Mouse (Mus musculus) kidney, postnatal 10 days (tissue): ENCODE measurements at regions not wholly inside any gene's neighbourhood (a gene's known extent, or its start where the extent isn't known, plus 50 kb on each side); places are given as distances from the start of the nearest gene placed in this dataset.

Experiments
- DNase-seq: peaks from one replicate; pipeline ENCODE4 v3.0.0; 2021; ENCODE audit warnings: mixed read lengths

DNA sequence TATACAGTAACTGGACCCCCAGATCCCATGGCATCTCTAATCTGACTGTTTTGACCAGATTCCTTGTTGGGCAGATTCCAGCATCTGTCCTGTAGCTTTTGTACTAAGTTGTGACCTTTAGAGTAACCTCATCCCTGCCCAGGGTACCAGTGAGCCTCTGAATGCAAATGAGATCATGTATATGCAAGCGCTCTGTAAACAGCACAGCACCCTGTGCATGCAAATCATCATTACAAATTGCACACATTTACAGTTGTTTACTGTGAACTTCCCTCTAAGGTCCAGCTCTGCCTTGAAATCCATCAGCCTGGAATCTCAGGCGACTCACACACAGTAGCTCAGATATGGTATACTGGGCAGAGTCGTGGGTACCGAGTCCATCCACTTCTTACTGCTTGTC, 258.6 kb upstream of the Dusp10 start:
- DNase-seq: no peak

GRCm38 (mm10) chr1:183756716-183757115, 256.4 kb upstream of the Dusp10 start:
- DNase-seq: no peak

DNA sequence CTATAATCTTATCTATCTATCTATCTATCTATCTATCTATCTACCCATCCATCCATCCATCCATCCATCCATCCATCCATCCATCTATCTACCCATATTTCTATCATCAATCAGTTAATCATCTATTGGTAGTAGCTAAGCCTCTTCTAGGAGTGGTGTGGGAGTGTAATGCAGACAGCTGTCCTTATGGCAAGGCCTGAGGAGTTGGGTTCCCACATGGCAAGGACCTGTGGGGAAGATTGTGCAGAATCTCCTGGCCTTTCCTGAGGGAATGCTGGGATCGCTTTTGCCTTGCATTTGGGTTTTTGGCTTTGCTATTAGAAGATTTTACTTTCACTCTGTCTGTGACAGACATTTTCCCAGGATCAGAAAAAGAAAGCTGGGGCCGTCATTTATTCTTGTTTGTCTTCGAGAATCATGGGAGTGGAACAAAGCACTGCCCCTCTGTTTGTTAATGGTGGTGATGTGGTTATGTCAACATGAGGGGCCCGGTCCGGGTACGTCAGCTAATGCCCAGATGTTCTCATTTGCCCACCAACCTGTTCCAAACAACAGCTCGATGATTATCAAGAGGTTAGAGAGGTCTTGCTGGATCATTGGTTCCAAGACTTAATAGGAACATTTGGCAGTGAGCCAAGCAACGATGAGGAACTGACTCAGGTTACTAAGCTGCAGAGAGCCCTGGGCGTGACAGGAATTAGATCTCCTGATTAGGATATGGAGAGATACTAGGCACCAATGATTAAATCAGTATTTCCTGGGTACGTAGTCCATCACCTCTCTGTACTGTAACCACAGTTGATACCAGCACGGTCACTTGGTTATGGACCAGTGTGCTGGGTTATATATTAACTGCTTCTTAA, 249.0 kb upstream of the Dusp10 start:
- peak; percentile 56 for DNase-seq

- DNase-seq: no peak
Measured at GRCm38 (mm10) chr1:183772844-183773243, 240.3 kb upstream of the Dusp10 start.

DNA sequence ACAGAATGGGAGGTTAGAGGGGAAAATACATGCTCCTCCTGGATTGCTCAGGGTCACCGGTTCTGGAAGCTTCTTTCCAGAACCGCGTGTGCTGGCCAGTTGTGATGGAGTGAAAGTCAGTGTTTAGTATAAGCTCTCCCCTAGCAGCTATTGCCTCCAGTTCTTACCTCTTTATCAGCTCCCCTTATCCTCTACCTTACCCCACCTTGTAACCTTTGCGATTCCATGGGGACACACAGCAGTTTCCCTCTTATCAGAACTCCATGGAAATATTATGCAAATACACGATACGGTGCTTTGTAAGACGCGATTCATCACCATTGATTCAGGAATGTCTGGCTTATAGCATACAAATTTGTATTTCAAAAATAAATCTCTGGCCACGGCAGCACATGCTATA, 232.9 kb upstream of the Dusp10 start:
- DNase-seq: no peak

GRCm38 (mm10) chr1:183780779-183781178, 232.3 kb upstream of the Dusp10 start:
- peak; percentile 34 for DNase-seq

GRCm38 (mm10) chr1:183783440-183784130, 229.5 kb upstream of the Dusp10 start:
- DNase-seq: no peak

GRCm38 (mm10) chr1:183792230-183792813, 220.8 kb upstream of the Dusp10 start:
- DNase-seq: no peak

DNA sequence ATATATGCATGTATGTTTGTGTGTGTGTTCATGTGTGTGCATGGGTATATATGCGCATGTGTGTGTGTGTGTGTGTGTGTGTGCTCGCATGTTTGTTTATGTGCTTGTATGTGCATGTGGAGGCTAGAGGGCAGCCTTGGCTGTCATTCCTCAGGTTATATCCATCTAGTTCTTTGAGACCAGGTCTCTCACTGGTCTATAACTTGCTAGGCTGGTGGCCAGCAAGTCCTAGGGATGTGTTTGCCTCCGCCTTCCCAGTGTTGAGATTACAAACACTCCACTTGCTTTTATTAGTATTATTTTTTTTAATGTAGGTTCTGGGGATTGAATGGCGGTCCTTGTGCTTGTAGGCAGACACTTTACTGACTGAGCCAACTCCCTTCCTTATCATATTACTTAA, 219.8 kb upstream of the Dusp10 start:
- no peak for DNase-seq

- no peak for DNase-seq
Measured at GRCm38 (mm10) chr1:183793913-183794445, 219.1 kb upstream of the Dusp10 start.

GRCm38 (mm10) chr1:183802351-183802750, 210.8 kb upstream of the Dusp10 start:
- no peak for DNase-seq

DNA sequence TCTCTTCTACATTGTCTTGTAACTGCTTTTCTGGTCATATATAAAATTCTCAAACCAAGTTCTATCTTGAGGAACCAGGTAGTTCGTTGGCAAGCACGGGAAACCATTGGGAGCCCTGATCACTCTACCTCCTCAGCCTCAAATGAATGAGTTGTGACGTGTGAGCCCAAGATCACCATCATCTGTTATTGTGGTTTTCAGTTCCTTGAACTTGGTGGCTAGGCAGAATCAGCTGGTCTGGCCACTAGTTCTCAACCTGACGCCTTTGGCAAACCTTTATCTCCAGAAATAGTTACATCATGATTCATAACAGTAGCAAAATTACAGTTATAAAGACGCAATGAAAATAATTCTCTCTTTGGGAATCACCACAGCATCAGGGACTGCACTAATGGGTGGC, 209.7 kb upstream of the Dusp10 start:
- no peak for DNase-seq

DNA sequence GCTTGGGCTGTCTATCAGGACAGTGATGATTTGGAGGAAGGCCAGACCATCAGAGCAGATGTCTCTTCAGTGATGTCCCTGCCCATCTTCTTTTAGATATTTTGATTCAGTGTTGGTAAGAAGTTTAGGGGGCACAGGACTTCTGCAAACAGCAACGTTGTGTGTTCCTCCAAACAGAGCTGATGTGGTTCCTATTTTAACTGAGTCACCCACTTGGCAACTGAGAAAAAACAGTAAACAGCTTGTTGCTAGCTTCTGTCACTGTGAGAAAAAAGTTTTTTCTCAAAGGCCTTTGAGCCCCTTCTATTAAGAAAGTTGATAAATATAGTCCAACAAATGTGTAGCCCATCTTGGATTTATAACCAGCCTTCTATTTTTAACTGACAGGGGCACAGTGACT, 209.3 kb upstream of the Dusp10 start:
- DNase-seq: no peak

GRCm38 (mm10) chr1:183804295-183804694, 208.8 kb upstream of the Dusp10 start:
- DNase-seq: no peak

DNA sequence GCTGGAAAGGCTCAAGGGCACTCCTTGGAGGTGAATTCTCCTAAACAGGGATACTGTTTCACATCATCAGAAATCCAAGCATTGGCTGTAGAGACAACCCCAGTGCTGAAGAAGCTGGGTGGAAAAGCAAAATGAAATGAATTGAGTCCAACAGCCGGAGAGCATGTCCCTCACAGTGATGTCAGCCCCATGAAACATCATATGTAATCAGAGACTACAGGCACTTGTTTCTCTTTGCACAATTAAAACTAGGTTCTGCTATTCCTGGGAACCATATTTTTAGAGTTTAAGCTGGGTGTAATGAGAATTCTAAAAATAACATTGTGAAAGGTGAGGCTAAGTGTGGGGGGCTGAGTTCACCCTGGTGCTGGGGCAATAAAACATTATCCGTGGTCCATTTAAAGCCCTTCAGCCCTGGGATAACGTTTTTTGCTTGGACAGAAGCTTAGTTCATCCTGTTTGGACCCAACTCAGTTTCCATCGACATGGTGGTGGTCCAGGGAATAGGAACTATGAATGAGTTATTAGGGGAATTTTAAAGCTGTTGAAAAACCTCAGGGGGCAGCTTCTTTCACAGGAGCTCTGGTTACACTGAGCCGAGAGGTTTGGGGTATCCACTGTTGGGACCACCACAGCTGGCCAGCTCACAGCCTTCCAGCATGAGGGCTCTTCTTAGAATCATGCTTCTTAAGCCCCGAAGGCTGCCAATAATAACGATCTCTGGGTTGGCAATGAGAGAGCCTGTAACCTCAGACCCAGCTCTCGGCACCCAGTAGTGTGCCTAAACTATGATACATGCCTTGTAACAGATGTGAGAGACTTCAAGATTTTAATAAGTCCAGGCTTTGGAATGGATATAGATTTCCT, 206.0 kb upstream of the Dusp10 start:
- DNase-seq: no peak

GRCm38 (mm10) chr1:183808168-183808567, 204.9 kb upstream of the Dusp10 start:
- no peak for DNase-seq

- DNase-seq: no peak
Measured at GRCm38 (mm10) chr1:183820555-183820954, 192.5 kb upstream of the Dusp10 start.

DNA sequence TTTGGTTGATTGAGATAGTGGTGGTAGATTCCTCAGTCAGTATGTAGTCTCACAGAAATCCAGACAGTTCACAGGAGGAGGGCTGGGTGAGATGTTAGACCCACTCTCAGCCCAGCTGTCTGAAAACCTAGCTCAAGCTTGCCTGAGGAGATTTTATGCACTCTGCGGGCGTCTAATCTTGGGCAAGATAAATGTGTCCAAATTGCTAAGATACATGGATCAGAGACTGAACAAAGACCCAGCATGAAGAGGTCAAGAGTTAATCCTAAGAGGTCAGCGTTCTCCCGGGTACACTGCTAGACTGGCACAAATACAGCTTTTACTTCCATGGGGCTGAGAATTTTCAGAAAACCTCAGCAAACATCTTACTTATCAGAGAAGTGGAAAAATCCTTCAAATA, 186.8 kb upstream of the Dusp10 start:
- DNase-seq: no peak

GRCm38 (mm10) chr1:183845135-183845534, 168.0 kb upstream of the Dusp10 start:
- no peak for DNase-seq

DNA sequence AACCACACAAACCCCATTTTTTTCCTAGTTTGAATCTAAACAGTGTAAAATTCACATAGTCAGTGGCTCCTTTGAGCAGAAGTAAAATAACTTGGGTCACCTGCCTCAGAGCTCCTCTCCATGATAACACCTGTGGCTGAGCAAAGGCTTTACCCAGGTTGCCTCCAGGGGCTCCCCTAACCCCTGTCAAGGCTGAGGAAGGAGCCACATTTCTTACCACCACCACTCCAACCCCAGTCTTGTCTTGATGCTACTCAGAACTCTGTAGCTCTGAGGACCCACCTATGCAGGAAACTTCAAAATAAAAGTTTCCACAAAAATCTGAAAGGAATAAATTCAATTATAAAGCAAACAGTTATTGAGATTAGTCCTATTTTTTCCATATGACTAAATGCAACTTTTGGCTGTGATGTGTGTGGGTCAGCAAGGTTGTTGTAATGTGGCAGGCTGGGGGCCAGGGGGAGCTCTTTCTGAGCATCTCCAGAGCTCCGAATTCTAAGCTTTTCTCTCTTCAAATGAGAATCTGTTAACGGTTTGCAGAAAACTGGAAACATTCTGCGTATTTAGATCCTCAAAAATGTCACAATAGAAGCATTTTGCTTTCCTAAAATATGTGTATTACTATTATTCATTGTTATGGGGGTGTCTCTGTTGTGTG, 159.0 kb upstream of the Dusp10 start:
- no peak for DNase-seq

GRCm38 (mm10) chr1:183865111-183865510, 148.0 kb upstream of the Dusp10 start:
- DNase-seq: no peak

DNA sequence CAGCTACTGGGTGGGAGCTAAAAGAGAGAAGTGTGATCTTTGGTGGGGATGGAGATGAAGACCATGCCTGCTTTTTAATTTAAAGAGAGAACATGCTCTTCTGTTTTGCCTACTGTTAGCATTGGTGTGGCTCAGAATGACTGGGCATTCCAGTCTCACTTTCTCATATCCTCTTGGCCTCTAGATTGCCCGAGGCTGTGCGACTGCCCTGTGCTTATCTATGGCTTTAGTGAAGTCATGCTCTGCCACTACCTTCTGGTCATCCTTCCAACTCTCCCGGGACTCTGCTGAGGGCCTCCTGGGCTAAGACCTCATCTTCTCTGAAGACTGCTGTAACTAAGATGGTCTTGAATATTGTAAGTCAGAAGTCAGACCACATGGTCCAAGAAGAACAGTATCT, 147.5 kb upstream of the Dusp10 start:
- DNase-seq: no peak
